Mouse (Mus musculus) C2C12 (cell line): ENCODE data around the gene Tmem107.

ENCODE experiments used
- CEBPB ChIP-seq: IDR thresholded peaks from one replicate; pipeline ENCODE4 v1.6.1; 2011; ENCODE audit warnings: low read depth, mild to moderate bottlenecking, control low read depth, moderate library complexity
- CTCF ChIP-seq: IDR thresholded peaks from one replicate; pipeline ENCODE4 v1.5.1; 2011; ENCODE audit not compliant: control insufficient read depth, insufficient read depth, insufficient read length
- MYOD1 ChIP-seq: IDR thresholded peaks from one replicate; pipeline ENCODE4 v1.6.1; 2011; ENCODE audit warnings: low read depth; ENCODE audit not compliant: control insufficient read depth, insufficient read length
- USF1 ChIP-seq: IDR thresholded peaks from one replicate; pipeline ENCODE4 v1.6.1; 2011; ENCODE audit warnings: low read depth, mild to moderate bottlenecking, control low read depth, moderate library complexity

DNA sequence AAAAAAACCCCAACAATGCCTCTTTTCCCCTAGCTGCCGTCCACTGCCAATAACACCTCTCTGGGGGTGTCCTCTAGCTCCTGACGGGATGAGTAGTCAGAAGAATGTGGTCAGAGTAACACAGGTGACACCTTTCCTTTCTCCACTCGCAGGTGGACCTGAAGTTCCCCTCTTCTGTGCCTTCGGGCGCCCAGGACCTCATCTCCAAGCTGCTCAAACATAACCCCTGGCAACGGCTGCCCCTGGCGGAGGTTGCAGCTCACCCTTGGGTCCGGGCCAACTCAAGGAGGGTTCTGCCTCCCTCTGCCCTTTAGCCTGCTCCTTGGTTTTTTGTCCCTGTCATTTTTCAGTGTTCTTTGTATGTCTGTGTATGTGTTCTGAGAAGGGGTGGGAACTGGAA, 19.9 kb upstream of the Tmem107 start:
- no peak for TF ChIP-seq CEBPB
- no peak for TF ChIP-seq CTCF
- no peak for TF ChIP-seq MYOD1
- TF ChIP-seq USF1 = no peak
